Mouse (Mus musculus): ENCODE data around the gene Olfr1411.

DNA sequence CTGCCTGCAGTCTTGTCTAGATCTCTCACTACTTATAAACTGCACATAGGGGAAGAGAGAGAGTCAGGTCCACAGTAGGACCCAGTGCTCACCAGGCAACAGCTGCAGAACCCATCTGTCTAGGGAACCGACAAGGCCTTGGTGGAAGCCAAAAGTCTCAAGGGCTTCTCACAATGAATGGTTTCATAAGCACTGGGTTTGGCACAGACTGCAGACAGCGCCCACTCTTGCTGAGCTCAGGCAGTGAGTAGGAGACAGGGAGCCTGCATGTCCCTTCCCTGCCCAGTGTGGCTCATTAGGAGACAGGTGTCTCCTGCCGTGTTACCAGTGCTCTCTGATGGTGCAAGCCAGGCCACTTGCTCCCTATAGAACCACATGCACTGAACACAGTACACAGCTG is 44.0 kb downstream of the Olfr1411 start:
- TF ChIP-seq MYOD1 (IDR thresholded peaks at IDR 0.05; ENCODE audit: control insufficient read depth in 1 of 3, insufficient read length in 2 of 3, low read depth in 2 of 3) (peak in 2 of 3 experiments; percentile 42 to 62), TCF12 (IDR thresholded peaks at IDR 0.05; ENCODE audit: insufficient read depth, poor library complexity, severe bottlenecking) (no peak)

All from myocyte (in vitro differentiated cells).